Comparison of ENCODE assay signal across 8 mouse cellular contexts in the genomic region with DNA sequence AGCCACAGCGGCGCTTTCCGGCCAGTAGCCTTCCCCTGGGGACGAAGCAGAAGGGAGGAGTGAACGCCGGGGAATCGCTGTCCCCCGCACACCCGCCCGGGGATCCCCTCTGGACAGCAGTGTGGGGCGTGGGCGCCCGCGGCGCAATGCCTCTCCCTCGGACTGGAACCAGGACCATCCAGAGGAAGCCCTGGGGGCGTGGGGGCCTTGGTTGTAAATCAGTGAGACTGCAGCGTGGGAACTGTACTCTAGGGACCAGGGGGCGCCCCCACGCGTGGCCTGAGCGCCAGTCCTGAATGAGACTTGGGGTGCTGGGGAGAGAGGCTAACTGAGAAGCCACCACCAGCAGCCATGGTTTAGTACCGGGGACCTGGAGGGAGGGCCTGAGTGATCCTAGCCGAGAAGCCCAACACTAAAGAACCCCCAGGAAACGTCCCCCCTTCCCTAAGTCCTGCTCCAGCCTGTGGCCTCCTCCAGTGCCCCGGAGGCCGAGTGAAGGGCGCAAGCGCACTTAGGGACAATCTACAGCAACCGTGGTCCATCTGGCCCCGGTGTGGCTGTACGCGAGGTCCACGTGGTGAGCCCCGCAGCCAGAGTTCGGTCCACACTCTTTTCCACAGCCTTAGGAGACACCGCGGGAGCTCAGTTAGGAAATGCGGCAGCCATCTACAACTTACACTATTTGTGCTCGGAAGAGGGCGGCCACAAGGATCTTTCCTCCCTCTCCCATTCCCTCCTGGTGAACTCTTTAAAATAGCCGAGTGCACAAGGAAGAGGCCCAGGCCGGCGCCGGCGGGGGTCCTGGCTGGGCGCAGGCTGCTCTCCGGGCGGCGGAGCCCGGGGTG. TPM values are rescaled to one million over a fixed set of nuclear protein-coding genes. Genes with fewer than 3 reads are reported as not detected.
DNase-seq lines count a peak whose midpoint lies in the region; ATAC-seq and TF ChIP-seq lines count a peak whose summit lies in the region.

No protein-coding gene starts in this region.

- H3K9me3 ChIP-seq in embryonic facial prominence, embryonic 11.5 days (replicated peaks; ENCODE audit: control insufficient read depth, low read length): no peaks in the 10 kb centered on the region
- H3K9me3 ChIP-seq in heart, embryonic 11.5 days (replicated peaks; ENCODE audit: control insufficient read depth, low read length): no peaks in the 10 kb centered on the region
- H3K9me3 ChIP-seq in kidney, embryonic 16.5 days (ENCODE audit: low read length): no peaks in the 10 kb centered on the region
- no peaks in the 10 kb centered on the region for H3K9me3 ChIP-seq in lung, postnatal 0 days (ENCODE audit: low read length)

- peak overlapping the region; percentile 100 for H3K27ac ChIP-seq in embryonic facial prominence, embryonic 11.5 days (replicated peaks; ENCODE audit: low read depth, low read length)
- peak overlapping the region; percentile 99 for H3K27ac ChIP-seq in heart, embryonic 11.5 days (ENCODE audit: low read depth, low read length)
- H3K27ac ChIP-seq in kidney, embryonic 16.5 days (ENCODE audit: low read length): peak overlapping the region; percentile 98
- H3K27ac ChIP-seq in lung, postnatal 0 days (ENCODE audit: low read length): peak overlapping the region; percentile 98

- peak; percentile 73 for DNase-seq in A20 (ENCODE audit: low read depth, low spot score)
- peak; percentile 81 for DNase-seq in adrenal gland, adult 2 months
- DNase-seq in embryonic facial prominence, embryonic 11.5 days (ENCODE audit: low spot score): peak; percentile 55
- DNase-seq in lung, postnatal 0 days (ENCODE audit: low spot score): peak; percentile 58
- peak; percentile 30 for DNase-seq in retina, postnatal 7 days (ENCODE audit: low read depth, low spot score)
- peak; percentile 71 for DNase-seq in thymus, postnatal 4 days

- no peaks in the 10 kb centered on the region for H3K27me3 ChIP-seq in embryonic facial prominence, embryonic 11.5 days (ENCODE audit: control insufficient read depth, insufficient read depth, low read length)
- H3K27me3 ChIP-seq in heart, embryonic 11.5 days (ENCODE audit: control insufficient read depth, insufficient read depth, low read length): no peaks in the 10 kb centered on the region
- no peaks in the 10 kb centered on the region for H3K27me3 ChIP-seq in kidney, embryonic 16.5 days (ENCODE audit: insufficient read depth, low read length)
- no peaks in the 10 kb centered on the region for H3K27me3 ChIP-seq in lung, postnatal 0 days (replicated peaks; ENCODE audit: insufficient read depth, low read length)

- peaks cover 1% of the 10 kb centered on the region; the same call in 1 of the 2 replicates for H3K4me1 ChIP-seq in embryonic facial prominence, embryonic 11.5 days (ENCODE audit: control insufficient read depth, insufficient read depth, low read length)
- peaks cover 29% of the 10 kb centered on the region for H3K4me1 ChIP-seq in heart, embryonic 11.5 days (ENCODE audit: control insufficient read depth, insufficient read depth, low read length)
- peaks cover 44% of the 10 kb centered on the region for H3K4me1 ChIP-seq in kidney, embryonic 16.5 days (ENCODE audit: insufficient read depth, low read length)
- peaks cover 15% of the 10 kb centered on the region; the same call in 1 of the 2 replicates for H3K4me1 ChIP-seq in lung, postnatal 0 days (ENCODE audit: insufficient read depth, low read depth, low read length)

- no peak for ATAC-seq in embryonic facial prominence, embryonic 11.5 days (replicated peaks; ENCODE audit: insufficient number of reproducible peaks, low FRiP score, low TSS enrichment, low read depth)
- ATAC-seq in heart, embryonic 11.5 days (replicated peaks; ENCODE audit: insufficient number of reproducible peaks, low FRiP score, low TSS enrichment): no peak
- ATAC-seq in kidney, embryonic 16.5 days (ENCODE audit: low FRiP score, low TSS enrichment): 0 out of 2 replicates have a peak, but pooled peaks have one; percentile 0
- 0 out of 2 replicates have a peak, but pooled peaks have one; percentile 0 for ATAC-seq in lung, postnatal 0 days

- peak overlapping the region; percentile 92 for H3K4me2 ChIP-seq in embryonic facial prominence, embryonic 11.5 days (ENCODE audit: low read depth, low read length)
- H3K4me2 ChIP-seq in heart, embryonic 11.5 days: peak overlapping the region; percentile 99
- H3K4me2 ChIP-seq in kidney, embryonic 16.5 days (replicated peaks; ENCODE audit: low read depth, low read length): peak overlapping the region; percentile 84
- peak overlapping the region; percentile 91 for H3K4me2 ChIP-seq in lung, postnatal 0 days (replicated peaks; ENCODE audit: low read depth, low read length)

- TF ChIP-seq EP300 in lung, postnatal 0 days (IDR thresholded peaks at IDR 0.05): no peak

- TF ChIP-seq CTCF in lung, postnatal 0 days (IDR thresholded peaks at IDR 0.05): peak; percentile 45

- H3K36me3 ChIP-seq in embryonic facial prominence, embryonic 11.5 days (replicated peaks; ENCODE audit: control insufficient read depth, insufficient read depth, low read depth, low read length): no peaks in the 10 kb centered on the region
- H3K36me3 ChIP-seq in heart, embryonic 11.5 days (ENCODE audit: control insufficient read depth, insufficient read depth, low read length): no peaks in the 10 kb centered on the region
- peaks cover 9% of the 10 kb centered on the region; the same call in 1 of the 2 replicates for H3K36me3 ChIP-seq in kidney, embryonic 16.5 days (ENCODE audit: insufficient read depth, low read length)
- no peaks in the 10 kb centered on the region; the same call in 1 of the 2 replicates for H3K36me3 ChIP-seq in lung, postnatal 0 days (ENCODE audit: insufficient read depth, low read length)

- peak overlapping the region; percentile 97 for H3K4me3 ChIP-seq in embryonic facial prominence, embryonic 11.5 days (ENCODE audit: low read depth, low read length)
- peak overlapping the region; percentile 95 for H3K4me3 ChIP-seq in heart, embryonic 11.5 days (ENCODE audit: low read depth, low read length)
- peak overlapping the region; percentile 96 for H3K4me3 ChIP-seq in kidney, embryonic 16.5 days (ENCODE audit: low read length)
- peak overlapping the region; percentile 87 for H3K4me3 ChIP-seq in lung, postnatal 0 days (ENCODE audit: low read depth, low read length)

- WGBS in embryonic facial prominence, embryonic 11.5 days: under 1% methylated on average over 49 of the region's 51 CpGs
- under 1% methylated on average over 51 of the region's 51 CpGs for WGBS in heart, embryonic 11.5 days (ENCODE audit: insufficient replicate concordance)
- under 1% methylated on average over 51 of the region's 51 CpGs for WGBS in kidney, embryonic 16.5 days
- WGBS in lung, postnatal 0 days: under 1% methylated on average over 51 of the region's 51 CpGs

- peak overlapping the region; percentile 99 for H3K9ac ChIP-seq in embryonic facial prominence, embryonic 11.5 days (replicated peaks; ENCODE audit: low read length)
- H3K9ac ChIP-seq in heart, embryonic 11.5 days (ENCODE audit: low read depth, low read length): peak overlapping the region; percentile 99
- peak overlapping the region; percentile 99 for H3K9ac ChIP-seq in kidney, embryonic 16.5 days (replicated peaks; ENCODE audit: low read length)
- H3K9ac ChIP-seq in lung, postnatal 0 days (replicated peaks; ENCODE audit: low read depth): peak overlapping the region; percentile 86

RNA-seq across cellular contexts. Expression of gene Ptch1, which starts 9.4 kb away (rescaled TPM):
- 10 to 100 TPM; 30.8 to 57.5 TPM for total RNA-seq in adrenal gland, adult 2 months (2021)
- polyA plus RNA-seq in adrenal gland, adult 2 months (2012; rRNA removed): 46.7 and 50.1 TPM in 2 replicates
- polyA plus RNA-seq in embryonic facial prominence, embryonic 11.5 days (2014; fragmentation: Nextera tagmentation; extraction: Ambion mirVana): 24.9 and 27.4 TPM in 2 replicates
- 7.4 and 11.8 TPM in 2 replicates for polyA plus RNA-seq in heart, embryonic 11.5 days (2014; fragmentation: Nextera tagmentation; extraction: Ambion mirVana)
- polyA plus RNA-seq in kidney, embryonic 16.5 days (2015; fragmentation: Nextera tagmentation; extraction: Ambion mirVana): 15.8 and 18.9 TPM in 2 replicates
- 15.2 and 21.3 TPM in 2 replicates for polyA plus RNA-seq in lung, postnatal 0 days (2015; fragmentation: Nextera tagmentation; extraction: Ambion mirVana)

Comparison
In these comparisons a context has a peak if more than half of its experiments do, and no peak if none do; other contexts are left out.
1. DNase-seq: peak in every context shown above with its lines; median percentile 81 in adrenal gland, adult 2 months; 73 in A20; 71 in thymus, postnatal 4 days; 58 in lung, postnatal 0 days; 55 in embryonic facial prominence, embryonic 11.5 days; 30 in retina, postnatal 7 days.
2. ATAC-seq: peak in kidney, embryonic 16.5 days (single experiment) and lung, postnatal 0 days (single experiment); none in embryonic facial prominence, embryonic 11.5 days (single experiment) and heart, embryonic 11.5 days (single experiment).
3. Peak in every context shown above with its lines, with median percentiles within 50 percentile points of each other: H3K27ac ChIP-seq, H3K4me2 ChIP-seq, H3K4me3 ChIP-seq and H3K9ac ChIP-seq.